Mouse (Mus musculus): ENCODE data around the gene Togaram1. TPM values are rescaled to one million over a fixed set of nuclear protein-coding genes. Genes with fewer than 3 reads are reported as not detected.

The Togaram1 gene
- polyA plus RNA-seq (2015; fragmentation: Nextera tagmentation; extraction: Ambion mirVana) = 24.0 and 24.5 TPM in 2 replicates

DNA sequence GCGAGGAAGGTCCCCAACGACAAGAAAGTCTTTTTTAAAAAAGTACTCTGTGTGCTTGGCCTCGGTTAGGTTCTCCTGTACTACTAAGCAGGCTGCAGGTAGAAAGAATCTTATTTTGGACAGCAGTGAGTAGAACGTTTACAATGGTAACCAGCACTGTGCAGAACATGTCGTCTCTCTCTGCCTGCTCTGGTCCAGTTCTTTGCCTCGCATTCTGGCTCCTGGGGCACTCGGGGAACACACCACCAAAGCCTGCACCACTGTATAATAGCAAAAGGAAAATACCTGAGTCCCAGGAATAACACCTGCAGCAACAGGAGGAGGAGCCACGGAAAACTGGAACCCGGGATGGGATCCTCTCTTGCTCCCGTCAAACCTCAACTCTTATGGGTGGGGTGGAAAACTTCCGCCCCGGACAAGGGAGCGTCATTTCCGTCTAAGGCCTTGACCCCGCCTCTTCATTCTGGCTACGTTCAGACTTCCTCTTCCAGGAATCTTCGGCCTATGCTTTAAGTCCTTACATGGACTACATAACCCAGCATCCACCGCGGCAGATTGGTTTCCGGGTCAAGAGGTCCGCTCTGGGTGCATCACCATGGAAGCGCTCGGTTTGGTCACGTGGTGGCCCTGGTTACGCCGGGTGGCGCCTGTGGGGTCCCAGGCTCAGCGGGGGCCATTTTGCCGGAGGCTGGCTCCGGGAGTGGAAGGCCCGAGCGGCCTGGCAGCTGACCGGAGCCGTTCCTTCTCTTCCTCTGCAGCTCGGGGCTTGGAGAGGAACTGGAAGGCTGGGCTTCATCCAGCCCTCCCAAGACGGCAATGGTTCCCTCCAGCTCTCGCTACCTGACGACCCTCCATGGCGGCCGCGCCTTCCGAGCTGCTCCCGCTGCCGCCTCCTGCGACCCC lies at the start of gene Togaram1, which contains the start of gene Klhl28:
Gene Togaram1, plus strand, starts transcription at position 681 of the 903 bp plus-strand sequence.
Gene Klhl28, minus strand, starts transcription at position 411 of the 903 bp plus-strand sequence.
- H3K9me3 ChIP-seq (replicated peaks; ENCODE audit: control insufficient read depth, low read length, poor library complexity, severe bottlenecking) = no peaks in the 10 kb centered on the region
- peak within 1 kb of the TSS; percentile 85 for H3K9ac ChIP-seq (ENCODE audit: low read depth, low read length)
- H3K4me1 ChIP-seq (ENCODE audit: control insufficient read depth, insufficient read depth, low read length) = peaks cover 35% of the 10 kb centered on the region
- peak within 1 kb of the TSS; percentile 86 for H3K4me3 ChIP-seq (ENCODE audit: low read depth, low read length)
- peak within 1 kb of the TSS; percentile 95 for H3K27ac ChIP-seq (ENCODE audit: low read length)
- ATAC-seq = peak; percentile 99
- no peaks in the 10 kb centered on the region for H3K36me3 ChIP-seq (ENCODE audit: control insufficient read depth, insufficient read depth, low read length)
- H3K27me3 ChIP-seq (ENCODE audit: control insufficient read depth, insufficient read depth, low read depth, low read length) = no peaks in the 10 kb centered on the region
- WGBS = under 1% methylated on average over 45 of the region's 45 CpGs
- H3K4me2 ChIP-seq (ENCODE audit: low read length) = peak within 1 kb of the TSS; percentile 100

GRCm38 (mm10) chr12:64916735-64917134 lies 48.9 kb upstream of the Togaram1 start:
- Histone ChIP-seq H3K9ac (ENCODE audit: low read depth, low read length) (no peak overlapping the region), H3K9me3 (replicated peaks; ENCODE audit: control insufficient read depth, low read length, poor library complexity, severe bottlenecking) (no peaks in the 10 kb centered on the region), H3K4me3 (ENCODE audit: low read depth, low read length) (no peak overlapping the region), H3K27ac (ENCODE audit: low read length) (no peak overlapping the region), H3K36me3 (ENCODE audit: control insufficient read depth, insufficient read depth, low read length) (no peaks in the 10 kb centered on the region; the same call in 1 of the 2 replicates), H3K27me3 (ENCODE audit: control insufficient read depth, insufficient read depth, low read depth, low read length) (no peaks in the 10 kb centered on the region), H3K4me1 (ENCODE audit: control insufficient read depth, insufficient read depth, low read length) (peaks cover 11% of the 10 kb centered on the region), H3K4me2 (ENCODE audit: low read length) (0 out of 2 replicates have a peak overlapping the region, but pooled peaks have one; percentile 12)
- ATAC-seq = no peak

- ATAC-seq = peak; percentile 100
- no peaks in the 10 kb centered on the region for H3K9me3 ChIP-seq (replicated peaks; ENCODE audit: control insufficient read depth, low read length, poor library complexity, severe bottlenecking)
- peaks cover 11% of the 10 kb centered on the region for H3K4me1 ChIP-seq (ENCODE audit: control insufficient read depth, insufficient read depth, low read length)
- peak within 1 kb of the TSS; percentile 89 for H3K4me3 ChIP-seq (ENCODE audit: low read depth, low read length)
- H3K4me2 ChIP-seq (ENCODE audit: low read length) = peak within 1 kb of the TSS; percentile 77
- H3K27me3 ChIP-seq (ENCODE audit: control insufficient read depth, insufficient read depth, low read depth, low read length) = no peaks in the 10 kb centered on the region
- 0% methylated on average over 59 of the region's 93 CpGs for WGBS
- no peaks in the 10 kb centered on the region; the same call in 1 of the 2 replicates for H3K36me3 ChIP-seq (ENCODE audit: control insufficient read depth, insufficient read depth, low read length)
- H3K9ac ChIP-seq (ENCODE audit: low read depth, low read length) = peak within 1 kb of the TSS; percentile 84
- H3K27ac ChIP-seq (ENCODE audit: low read length) = peak within 1 kb of the TSS; percentile 82
Observed at GRCm38 (mm10) chr12:64917578-64918471, 47.8 kb upstream of the Togaram1 start, which contains the start of gene Gm527. Gm527 (plus strand) TSS chr12:64917906.

- H3K9me3 ChIP-seq (replicated peaks; ENCODE audit: control insufficient read depth, low read length, poor library complexity, severe bottlenecking) = no peaks in the 10 kb centered on the region
- no peak overlapping the region for H3K4me3 ChIP-seq (ENCODE audit: low read depth, low read length)
- H3K36me3 ChIP-seq (ENCODE audit: control insufficient read depth, insufficient read depth, low read length) = peaks cover 4% of the 10 kb centered on the region; the same call in 1 of the 2 replicates
- H3K27me3 ChIP-seq (ENCODE audit: control insufficient read depth, insufficient read depth, low read depth, low read length) = no peaks in the 10 kb centered on the region
- 92% methylated on average over 2 of the region's 2 CpGs for WGBS
- H3K27ac ChIP-seq (ENCODE audit: low read length) = no peak overlapping the region
- H3K9ac ChIP-seq (ENCODE audit: low read depth, low read length) = no peak overlapping the region
- no peak for ATAC-seq
- no peak overlapping the region for H3K4me2 ChIP-seq (ENCODE audit: low read length)
- no peaks in the 10 kb centered on the region for H3K4me1 ChIP-seq (ENCODE audit: control insufficient read depth, insufficient read depth, low read length)
Observed at GRCm38 (mm10) chr12:64937493-64937892, 28.1 kb upstream of the Togaram1 start.

- no peak for ATAC-seq
- H3K36me3 ChIP-seq (ENCODE audit: control insufficient read depth, insufficient read depth, low read length) = no peaks in the 10 kb centered on the region
- H3K9ac ChIP-seq (ENCODE audit: low read depth, low read length) = peak overlapping the region; percentile 66
- peak overlapping the region; percentile 95 for H3K4me2 ChIP-seq (ENCODE audit: low read length)
- H3K27ac ChIP-seq (ENCODE audit: low read length) = no peak overlapping the region
- peaks cover 29% of the 10 kb centered on the region for H3K4me1 ChIP-seq (ENCODE audit: control insufficient read depth, insufficient read depth, low read length)
- no peaks in the 10 kb centered on the region for H3K27me3 ChIP-seq (ENCODE audit: control insufficient read depth, insufficient read depth, low read depth, low read length)
- 26% methylated on average over 4 of the region's 4 CpGs for WGBS
- peak overlapping the region; percentile 86 for H3K4me3 ChIP-seq (ENCODE audit: low read depth, low read length)
- H3K9me3 ChIP-seq (replicated peaks; ENCODE audit: control insufficient read depth, low read length, poor library complexity, severe bottlenecking) = no peaks in the 10 kb centered on the region
Observed at GRCm38 (mm10) chr12:64964560-64964959, 1.0 kb upstream of the Togaram1 start.

DNA sequence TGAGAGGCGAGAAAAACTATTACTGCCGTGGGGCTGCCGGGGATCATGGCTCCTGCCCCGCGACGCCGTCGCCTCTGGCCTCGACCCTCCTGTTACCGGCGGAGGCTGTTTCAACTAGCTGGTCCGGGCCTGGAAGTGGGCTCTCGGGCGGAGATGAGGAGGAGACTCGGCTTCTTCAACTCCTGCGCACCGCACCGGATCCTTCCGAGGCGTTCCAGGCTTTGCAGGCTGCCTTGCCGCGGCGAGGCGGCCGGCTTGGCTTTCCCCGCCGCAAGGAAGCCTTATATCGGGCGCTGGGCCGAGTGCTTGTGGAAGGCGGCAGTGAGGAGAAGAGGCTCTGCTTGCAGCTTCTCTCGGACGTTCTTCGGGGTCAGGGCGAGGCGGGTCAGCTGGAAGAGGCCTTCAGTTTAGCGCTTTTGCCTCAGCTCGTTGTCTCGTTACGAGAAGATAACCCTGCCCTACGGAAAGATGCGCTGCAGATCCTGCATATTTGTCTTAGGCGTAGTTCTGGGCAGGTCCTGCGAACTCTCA lies 562 bp downstream of the Togaram1 start:
- peak overlapping the region; percentile 85 for H3K9ac ChIP-seq (ENCODE audit: low read depth, low read length)
- peak overlapping the region; percentile 100 for H3K4me2 ChIP-seq (ENCODE audit: low read length)
- H3K36me3 ChIP-seq (ENCODE audit: control insufficient read depth, insufficient read depth, low read length) = no peaks in the 10 kb centered on the region
- no peak for ATAC-seq
- peaks cover 43% of the 10 kb centered on the region for H3K4me1 ChIP-seq (ENCODE audit: control insufficient read depth, insufficient read depth, low read length)
- no peaks in the 10 kb centered on the region for H3K9me3 ChIP-seq (replicated peaks; ENCODE audit: control insufficient read depth, low read length, poor library complexity, severe bottlenecking)
- peak overlapping the region; percentile 86 for H3K4me3 ChIP-seq (ENCODE audit: low read depth, low read length)
- no peaks in the 10 kb centered on the region for H3K27me3 ChIP-seq (ENCODE audit: control insufficient read depth, insufficient read depth, low read depth, low read length)
- WGBS = under 1% methylated on average over 44 of the region's 44 CpGs
- peak overlapping the region; percentile 95 for H3K27ac ChIP-seq (ENCODE audit: low read length)

- 2% methylated on average over 19 of the region's 19 CpGs for WGBS
Observed at GRCm38 (mm10) chr12:64966652-64967435, 1.2 kb downstream of the Togaram1 start.

GRCm38 (mm10) chr12:64967470-64967869 lies 1.9 kb downstream of the Togaram1 start:
- peak overlapping the region; percentile 100 for H3K4me2 ChIP-seq (ENCODE audit: low read length)
- peaks cover 52% of the 10 kb centered on the region for H3K4me1 ChIP-seq (ENCODE audit: control insufficient read depth, insufficient read depth, low read length)
- ATAC-seq = no peak
- H3K36me3 ChIP-seq (ENCODE audit: control insufficient read depth, insufficient read depth, low read length) = no peaks in the 10 kb centered on the region
- WGBS = 1% methylated on average over 9 of the region's 9 CpGs
- H3K27me3 ChIP-seq (ENCODE audit: control insufficient read depth, insufficient read depth, low read depth, low read length) = no peaks in the 10 kb centered on the region
- peak overlapping the region; percentile 86 for H3K4me3 ChIP-seq (ENCODE audit: low read depth, low read length)
- H3K9me3 ChIP-seq (replicated peaks; ENCODE audit: control insufficient read depth, low read length, poor library complexity, severe bottlenecking) = no peaks in the 10 kb centered on the region
- H3K9ac ChIP-seq (ENCODE audit: low read depth, low read length) = peak overlapping the region; percentile 85
- no peak overlapping the region for H3K27ac ChIP-seq (ENCODE audit: low read length)

More at GRCm38 (mm10) chr12:64966652-64967435, 1.2 kb downstream of the Togaram1 start:
- Histone ChIP-seq H3K27ac (ENCODE audit: low read length) (peak overlapping the region; percentile 95), H3K27me3 (ENCODE audit: control insufficient read depth, insufficient read depth, low read depth, low read length) (no peaks in the 10 kb centered on the region), H3K36me3 (ENCODE audit: control insufficient read depth, insufficient read depth, low read length) (no peaks in the 10 kb centered on the region), H3K4me1 (ENCODE audit: control insufficient read depth, insufficient read depth, low read length) (peaks cover 48% of the 10 kb centered on the region), H3K4me3 (ENCODE audit: low read depth, low read length) (peak overlapping the region; percentile 86), H3K9ac (ENCODE audit: low read depth, low read length) (peak overlapping the region; percentile 85), H3K9me3 (replicated peaks; ENCODE audit: control insufficient read depth, low read length, poor library complexity, severe bottlenecking) (no peaks in the 10 kb centered on the region), H3K4me2 (ENCODE audit: low read length) (peak overlapping the region; percentile 100)
- ATAC-seq = no peak
